Mouse (Mus musculus) kidney, adult 2 months (tissue): ENCODE data around the gene Bicdl2.

Experiments used
- CTCF ChIP-seq: fragments of 200-500 bp; conservative IDR thresholded peaks from 2 replicates; pipeline ENCODE4 v1.5.1; 2011; ENCODE audit warnings: low read depth, mild to moderate bottlenecking, control low read depth, low read length, moderate library complexity, mixed read lengths; ENCODE audit not compliant: insufficient read depth, insufficient read length
- POLR2A ChIP-seq: fragments of 200-500 bp; IDR thresholded peaks from one replicate; pipeline ENCODE4 v1.6.1; 2011; ENCODE audit warnings: low read depth, low read length, control low read depth

DNA sequence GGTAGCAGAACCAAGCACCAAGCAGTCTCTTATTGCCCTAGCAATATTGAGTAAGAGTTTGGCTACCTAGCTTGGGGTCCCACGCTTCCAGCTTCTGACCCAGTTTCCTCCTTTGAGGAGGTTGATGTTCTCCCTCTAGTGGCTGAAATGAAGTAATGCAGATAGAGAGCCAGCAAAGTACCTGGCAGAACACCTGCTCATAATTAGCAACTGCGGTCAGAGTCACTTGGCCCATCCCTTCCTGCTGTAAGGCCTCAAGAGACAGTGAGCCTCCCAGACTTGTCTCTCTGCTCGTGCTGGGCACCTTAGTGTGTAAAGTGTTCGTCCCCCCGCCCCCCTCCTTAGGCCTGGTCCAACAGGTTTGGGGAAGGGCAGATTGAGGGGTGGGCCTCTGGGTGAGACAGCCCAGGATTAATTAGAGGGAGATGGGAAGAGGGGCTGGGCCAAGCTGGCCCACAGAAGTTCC, 4.3 kb downstream of the Bicdl2 start:
- TF ChIP-seq POLR2A (no peak), CTCF (peak; percentile 64)
